Mouse (Mus musculus): ENCODE data around the gene Mtnr1b. TPM values are rescaled to one million over a fixed set of nuclear protein-coding genes. Genes with fewer than 3 reads are reported as not detected.

Mtnr1b gene
- total and polyA plus RNA-seq, 2 experiments from 2014 or later = not detected

DNA sequence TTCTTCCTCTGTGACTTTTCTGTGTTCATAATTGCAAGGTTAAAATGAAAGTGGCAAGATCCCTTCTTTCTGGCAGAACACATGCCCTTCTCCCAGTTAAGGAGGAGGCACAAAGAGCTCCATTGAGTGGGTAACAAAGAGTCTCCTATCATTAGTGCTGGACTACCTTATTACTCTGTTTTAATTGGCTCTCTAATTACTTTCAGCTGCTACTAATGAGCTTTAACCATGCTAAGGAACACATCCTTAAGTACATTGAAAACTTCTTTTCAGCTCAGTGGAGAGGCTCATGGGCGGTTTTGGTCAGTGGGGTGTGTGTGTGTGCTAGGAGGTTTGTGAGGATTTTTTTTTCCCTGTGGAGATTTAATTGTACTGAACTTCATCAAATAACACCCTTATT, 99.4 kb downstream of the Mtnr1b start:
- Histone ChIP-seq H3K27ac (ENCODE audit: low read depth, low read length) (no peak overlapping the region), H3K36me3 (ENCODE audit: insufficient read depth) (no peaks in the 10 kb centered on the region), H3K4me2 (ENCODE audit: low read depth) (no peak overlapping the region), H3K27me3 (ENCODE audit: insufficient read depth, low read length) (no peaks in the 10 kb centered on the region), H3K9me3 (ENCODE audit: low read length) (no peaks in the 10 kb centered on the region), H3K9ac (no peak overlapping the region), H3K4me1 (ENCODE audit: insufficient read depth) (no peaks in the 10 kb centered on the region), H3K4me3 (ENCODE audit: low read depth, low read length) (no peak overlapping the region)
- 17% methylated on average over 1 of the region's 1 CpGs for WGBS
- peak; percentile 18 for DNase-seq
- no peak for TF ChIP-seq CTCF (IDR thresholded peaks at IDR 0.05; ENCODE audit: low read depth)
- peak; percentile 81 for ATAC-seq

Other genes with a start within 250 kb of the Mtnr1b start
- 4.7 and 9.8 TPM in 2 replicates for gene Deup1, start 246.6 kb downstream of the Mtnr1b start, total RNA-seq (2014; rRNA removed)
- gene Deup1, start 246.6 kb downstream of the Mtnr1b start, polyA plus RNA-seq (2015; fragmentation: Nextera tagmentation; extraction: Ambion mirVana) = 3.2 and 4.8 TPM in 2 replicates
- gene Slc36a4, start 164.8 kb downstream of the Mtnr1b start, total RNA-seq (2014; rRNA removed) = 40.0 and 56.9 TPM in 2 replicates
- gene Slc36a4, start 164.8 kb downstream of the Mtnr1b start, polyA plus RNA-seq (2015; fragmentation: Nextera tagmentation; extraction: Ambion mirVana) = 18.6 and 28.1 TPM in 2 replicates